Mouse (Mus musculus) c-Kit-negative CD71-positive TER-119-positive erythroid progenitor cells, embryonic 14.5 days (primary cell): ENCODE results near the gene Acox1.

Experiments
- DNase-seq: peaks from one replicate; pipeline ENCODE4 v3.0.0-alpha.2; 2013; ENCODE audit warnings: low read depth, low spot score

Gene Acox1

GRCm38 (mm10) chr11:116198639-116199531, at the start of gene Acox1, which contains the start of gene Ten1:
TSS of gene Acox1 (minus strand) at chr11:116199045.
TSS of gene Ten1 (plus strand) at chr11:116198855.
- DNase-seq: peak; percentile 89

GRCm38 (mm10) chr11:116247502-116248222, 48.8 kb upstream of the Acox1 start:
- DNase-seq: no peak

- DNase-seq: no peak
Observed at GRCm38 (mm10) chr11:116245616-116246015, 46.8 kb upstream of the Acox1 start.

GRCm38 (mm10) chr11:116244580-116244979, 45.7 kb upstream of the Acox1 start:
- DNase-seq: no peak

GRCm38 (mm10) chr11:116241744-116242235, 42.9 kb upstream of the Acox1 start:
- DNase-seq: no peak

- no peak for DNase-seq
Observed at GRCm38 (mm10) chr11:116239797-116240196, 41.0 kb upstream of the Acox1 start.

GRCm38 (mm10) chr11:116237742-116238395, 39.0 kb upstream of the Acox1 start, which contains the start of gene Evpl:
TSS of gene Evpl (minus strand) at chr11:116238077.
- DNase-seq: no peak

- DNase-seq: no peak
Observed at GRCm38 (mm10) chr11:116234901-116235300, 36.1 kb upstream of the Acox1 start.

- DNase-seq: no peak
Observed at GRCm38 (mm10) chr11:116232427-116232826, 33.6 kb upstream of the Acox1 start.

GRCm38 (mm10) chr11:116228699-116229098, 29.9 kb upstream of the Acox1 start:
- DNase-seq: no peak

- DNase-seq: peak; percentile 67
Observed at GRCm38 (mm10) chr11:116226414-116226813, 27.6 kb upstream of the Acox1 start.

GRCm38 (mm10) chr11:116222740-116223059, 23.9 kb upstream of the Acox1 start:
- DNase-seq: no peak

GRCm38 (mm10) chr11:116221931-116222739, 23.3 kb upstream of the Acox1 start:
- DNase-seq: no peak

- DNase-seq: no peak
Observed at GRCm38 (mm10) chr11:116219885-116220284, 21.0 kb upstream of the Acox1 start.

GRCm38 (mm10) chr11:116218737-116219400, 20.0 kb upstream of the Acox1 start:
- no peak for DNase-seq

GRCm38 (mm10) chr11:116218263-116218662, 19.4 kb upstream of the Acox1 start:
- no peak for DNase-seq

- DNase-seq: no peak
Observed at GRCm38 (mm10) chr11:116216549-116216948, 17.7 kb upstream of the Acox1 start.

- no peak for DNase-seq
Observed at GRCm38 (mm10) chr11:116215991-116216390, 17.1 kb upstream of the Acox1 start.

GRCm38 (mm10) chr11:116215181-116215580, 16.3 kb upstream of the Acox1 start:
- DNase-seq: no peak

GRCm38 (mm10) chr11:116213877-116214510, 15.1 kb upstream of the Acox1 start:
- no peak for DNase-seq
